Mouse (Mus musculus): ENCODE data around the gene Cnot2.

- TF ChIP-seq CTCF (conservative IDR thresholded peaks at IDR 0.05; ENCODE audit: low read length), result no peak
- no peak for TF ChIP-seq POU5F1 (IDR thresholded peaks at IDR 0.05; ENCODE audit: borderline replicate concordance, low read length)
These were observed 48.8 kb downstream of the Cnot2 start for GRCm38 (mm10) chr10:116532561-116532960.

Measured in E14TG2a.4 (cell line).